ENCODE assay signal across 26 mouse cellular contexts in the genomic region with DNA sequence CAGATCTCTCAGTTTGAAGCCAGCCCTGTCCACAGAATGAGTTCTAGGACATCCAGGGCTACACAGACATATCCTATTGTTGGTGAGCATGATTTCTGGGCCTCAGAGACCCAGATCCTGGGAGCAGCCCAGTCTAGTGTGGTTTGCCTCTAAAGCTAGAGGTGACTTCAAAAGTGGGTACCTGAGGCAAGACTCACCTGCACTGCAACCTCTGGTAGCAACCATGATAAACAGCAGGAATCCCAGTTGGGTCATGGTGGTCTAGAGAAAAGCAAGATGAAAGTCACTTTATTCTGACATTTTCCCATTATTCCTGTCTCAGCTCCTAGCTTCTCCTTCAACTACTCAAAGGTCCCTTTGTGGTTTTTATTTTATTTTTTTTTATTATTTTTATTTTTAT. TPM values are rescaled to one million over a fixed set of nuclear protein-coding genes. Genes with fewer than 3 reads are reported as not detected.
A peak's percentile ranks its signal among the peaks of the same experiment; 100 is the strongest.
DNase-seq lines count a peak whose midpoint lies in the region; ATAC-seq and TF ChIP-seq lines count a peak whose summit lies in the region.
"Had no signal": no experiment of that assay in that cellular context is flagged by ENCODE, and none has a peak within 500 bp of the region (broad histone marks: within the 10 kb centered on the region; RNA-seq: fewer than 3 reads in every experiment).

No protein-coding gene starts in this region.

- H3K4me3 ChIP-seq in liver, postnatal 0 days (ENCODE audit: low read depth, low read length): no peak overlapping the region
- H3K4me3 ChIP-seq in kidney, adult 2 months (ENCODE audit: insufficient read depth, low read depth, low read length): no peak overlapping the region
- H3K4me3 ChIP-seq: embryonic facial prominence, embryonic 13.5 days; embryonic facial prominence, embryonic 15.5 days; erythroblast, embryonic 14.5 days; forebrain, embryonic 10.5 days; forebrain, embryonic 12.5 days had no signal

- ATAC-seq in liver, postnatal 0 days: no peak
- ATAC-seq: activated CD4-positive, CD25-positive, alpha-beta regulatory T cell, adult 4 months; forebrain, embryonic 14.5 days; forebrain, embryonic 16.5 days; Patski had no signal

- TF ChIP-seq CTCF in liver, postnatal 0 days (IDR thresholded peaks at IDR 0.05; ENCODE audit: low read depth): no peak
- TF ChIP-seq CTCF in kidney, adult 2 months (conservative IDR thresholded peaks at IDR 0.05; ENCODE audit: insufficient read depth, insufficient read length, low read depth, low read length): no peak

- no peak overlapping the region for H3K4me2 ChIP-seq in liver, postnatal 0 days (ENCODE audit: low read depth, low read length)
- H3K4me2 ChIP-seq: embryonic facial prominence, embryonic 13.5 days; embryonic facial prominence, embryonic 15.5 days; forebrain, embryonic 12.5 days had no signal

- TF ChIP-seq EP300 in liver, postnatal 0 days (IDR thresholded peaks at IDR 0.05; ENCODE audit: low read depth): no peak

- no peak overlapping the region for H3K9ac ChIP-seq in liver, postnatal 0 days (replicated peaks)
- H3K9ac ChIP-seq: embryonic facial prominence, embryonic 13.5 days; embryonic facial prominence, embryonic 15.5 days; forebrain, embryonic 12.5 days had no signal

- no peaks in the 10 kb centered on the region for H3K36me3 ChIP-seq in liver, postnatal 0 days (replicated peaks; ENCODE audit: insufficient read depth, low read length)
- no peaks in the 10 kb centered on the region for H3K36me3 ChIP-seq in kidney, adult 2 months (ENCODE audit: control insufficient read depth, insufficient read depth, low read length)
- H3K36me3 ChIP-seq: embryonic facial prominence, embryonic 13.5 days; embryonic facial prominence, embryonic 15.5 days; forebrain, embryonic 10.5 days; forebrain, embryonic 12.5 days had no signal

- DNase-seq in ES-CJ7 (ENCODE audit: low read depth, low spot score) (peak; percentile 62), R1 (ENCODE audit: low read depth, low spot score) (peak; percentile 56)
- DNase-seq in liver, postnatal 0 days: no peak
- no peak for DNase-seq in kidney, adult 18-20 months
- DNase-seq in kidney, adult 2 months: no peak
- DNase-seq: adrenal gland, adult 8-10 months; adrenal gland, postnatal 14 days; adrenal gland, postnatal 36 days; cerebellum, adult 11-12 months; cerebellum, adult 2 months; cerebellum, adult 9-11 months; cerebellum, postnatal 14 days; cerebellum, postnatal 36 days; embryo, embryonic 11 days had no signal

- no peaks in the 10 kb centered on the region for H3K27me3 ChIP-seq in liver, postnatal 0 days (ENCODE audit: insufficient read depth, low read length)
- no peaks in the 10 kb centered on the region; the same call in 1 of the 2 replicates for H3K27me3 ChIP-seq in kidney, adult 2 months (replicated peaks; ENCODE audit: control insufficient read depth, insufficient read depth, low read length)
- H3K27me3 ChIP-seq: embryonic facial prominence, embryonic 13.5 days; embryonic facial prominence, embryonic 15.5 days; forebrain, embryonic 12.5 days; Patski had no signal

- H3K9me3 ChIP-seq in liver, postnatal 0 days (ENCODE audit: low read length): no peaks in the 10 kb centered on the region
- H3K9me3 ChIP-seq: embryonic facial prominence, embryonic 15.5 days had no signal

- no peak for TF ChIP-seq POLR2A in kidney, adult 2 months (IDR thresholded peaks at IDR 0.05; ENCODE audit: low read depth, low read length)

- no peak overlapping the region for H3K27ac ChIP-seq in liver, postnatal 0 days (ENCODE audit: low read depth)
- H3K27ac ChIP-seq in kidney, adult 2 months (ENCODE audit: insufficient read depth, low read depth, low read length): no peak overlapping the region
- H3K27ac ChIP-seq: embryonic facial prominence, embryonic 13.5 days; embryonic facial prominence, embryonic 15.5 days; forebrain, embryonic 10.5 days; forebrain, embryonic 12.5 days had no signal

- H3K4me1 ChIP-seq in liver, postnatal 0 days (ENCODE audit: insufficient read depth): no peaks in the 10 kb centered on the region
- H3K4me1 ChIP-seq in kidney, adult 2 months (ENCODE audit: control insufficient read depth, insufficient read depth, low read length): no peaks in the 10 kb centered on the region
- H3K4me1 ChIP-seq: embryonic facial prominence, embryonic 13.5 days; embryonic facial prominence, embryonic 15.5 days; forebrain, embryonic 10.5 days; forebrain, embryonic 12.5 days had no signal

RNA-seq across cellular contexts. Expression of a gene that starts 0.5 kb away (rescaled TPM):
- polyA plus RNA-seq in liver, postnatal 0 days (2015; fragmentation: Nextera tagmentation; extraction: Ambion mirVana): not detected in 2 replicates
- polyA plus RNA-seq in kidney, adult 2 months (2012; rRNA removed): not detected in 2 replicates
- polyA plus RNA-seq: activated CD4-positive, CD25-positive, alpha-beta regulatory T cell, adult 4 months; C2C12; cerebellum, adult 2 months; embryonic facial prominence, embryonic 11.5 days; embryonic facial prominence, embryonic 13.5 days; erythroblast, embryonic 14.5 days; forebrain, embryonic 10.5 days; forebrain, embryonic 12.5 days; forebrain, embryonic 14.5 days; forebrain, embryonic 16.5 days; frontal cortex, adult 2 months had no signal

RNA-seq across cellular contexts. Expression of a gene that starts 24.4 kb away (rescaled TPM):
- 0.85 and 1.1 TPM in 2 replicates for polyA plus RNA-seq in liver, postnatal 0 days (2015; fragmentation: Nextera tagmentation; extraction: Ambion mirVana)
- 0.11 and 0.53 TPM in 2 replicates for polyA plus RNA-seq in kidney, adult 2 months (2012; rRNA removed)
- polyA plus RNA-seq: C2C12; cerebellum, adult 2 months; embryonic facial prominence, embryonic 11.5 days; embryonic facial prominence, embryonic 13.5 days; erythroblast, embryonic 14.5 days; forebrain, embryonic 10.5 days; forebrain, embryonic 12.5 days; forebrain, embryonic 14.5 days; forebrain, embryonic 16.5 days; Patski had no signal

RNA-seq across cellular contexts. Expression of a gene that starts 31.3 kb away (rescaled TPM):
- 8.4 and 8.9 TPM in 2 replicates for polyA plus RNA-seq in liver, postnatal 0 days (2015; fragmentation: Nextera tagmentation; extraction: Ambion mirVana)
- polyA plus RNA-seq in kidney, adult 2 months (2012; rRNA removed): 3.2 and 3.3 TPM in 2 replicates

Comparison
In these comparisons a context has a peak if more than half of its experiments do, and no peak if none do; other contexts are left out.
1. DNase-seq: peak in ES-CJ7 (single experiment) and R1 (single experiment); none in liver, postnatal 0 days (single experiment), kidney, adult 18-20 months (single experiment) and kidney, adult 2 months (single experiment).